Mouse (Mus musculus) erythroblast, embryonic 14.5 days (primary cell): ENCODE data around the gene 1700003E16Rik.

Experiments
- GATA1 ChIP-seq: IDR thresholded peaks from 2 replicates; pipeline ENCODE4 v1.6.1; 2012; ENCODE audit warnings: low read length, inconsistent platforms, mixed read lengths
- TAL1 ChIP-seq: IDR thresholded peaks from 3 replicates; pipeline ENCODE4 v1.6.1; 2012; ENCODE audit warnings: low read length, inconsistent platforms, mixed read lengths

- TF ChIP-seq TAL1 (no peak), GATA1 (no peak)
These were observed 10.4 kb upstream of the 1700003E16Rik start for GRCm38 (mm10) chr6:83145805-83146204.
